Mouse (Mus musculus): ENCODE data around the gene Mbnl3. TPM values are rescaled to one million over a fixed set of nuclear protein-coding genes. Genes with fewer than 3 reads are reported as not detected.

Mbnl3 gene
- polyA plus RNA-seq (2012; fragmentation: generic; extraction: Trizol) = 1.9 TPM
- long read RNA-seq, experiment 1, full-length matches to known transcripts = 2 of 8 reads
- long read RNA-seq, experiment 1, partial matches to known transcripts = 0 of 8 reads
- long read RNA-seq, experiment 1, other reads (novel, unspliced or antisense) = 6 of 8 reads
- long read RNA-seq, experiment 2, full-length matches to known transcripts = 18 of 34 reads
- long read RNA-seq, experiment 2, partial matches to known transcripts = 0 of 34 reads
- long read RNA-seq, experiment 2, other reads (novel, unspliced or antisense) = 16 of 34 reads

GRCm38 (mm10) chrX:51206432-51206831, at the start of gene Mbnl3:
Gene Mbnl3, minus strand, starts transcription at chrX:51206532.
- Histone ChIP-seq H3K4me3 (ENCODE audit: insufficient read depth, poor library complexity, severe bottlenecking) (peak within 1 kb of the TSS; percentile 34), H3K79me2 (ENCODE audit: control insufficient read depth, insufficient read depth) (peaks cover 18% of the 10 kb centered on the region), H3K79me3 (ENCODE audit: low read depth) (peaks cover 4% of the 10 kb centered on the region), H3ac (ENCODE audit: control insufficient read depth, insufficient read length, low read depth) (peak within 1 kb of the TSS; percentile 63), H3K36me3 (ENCODE audit: control insufficient read depth, insufficient read depth) (no peaks in the 10 kb centered on the region), H3K27me3 (ENCODE audit: control insufficient read depth, insufficient read depth, insufficient read length) (no peaks in the 10 kb centered on the region)
- TF ChIP-seq MAX (IDR thresholded peaks at IDR 0.05) (no peak), MYOG (IDR thresholded peaks at IDR 0.05; ENCODE audit: control insufficient read depth, extremely low read depth, insufficient read length) (no peak), CTCF (IDR thresholded peaks at IDR 0.05; ENCODE audit: control insufficient read depth, insufficient read depth, insufficient read length) (no peak), FOSL1 (IDR thresholded peaks at IDR 0.05; ENCODE audit: insufficient read depth, low read length, poor library complexity, severe bottlenecking) (no peak), MYOD1 (IDR thresholded peaks at IDR 0.05; ENCODE audit: control insufficient read depth, insufficient read length, low read depth) (no peak), CEBPB (IDR thresholded peaks at IDR 0.05; ENCODE audit: low read depth) (no peak), USF1 (IDR thresholded peaks at IDR 0.05; ENCODE audit: low read depth) (no peak)

- Histone ChIP-seq H3K79me2 (ENCODE audit: control insufficient read depth, insufficient read depth) (peaks cover 18% of the 10 kb centered on the region), H3ac (ENCODE audit: control insufficient read depth, insufficient read length, low read depth) (peak overlapping the region; percentile 63), H3K79me3 (ENCODE audit: low read depth) (peaks cover 4% of the 10 kb centered on the region), H3K36me3 (ENCODE audit: control insufficient read depth, insufficient read depth) (no peaks in the 10 kb centered on the region), H3K27me3 (ENCODE audit: control insufficient read depth, insufficient read depth, insufficient read length) (no peaks in the 10 kb centered on the region), H3K4me3 (ENCODE audit: insufficient read depth, poor library complexity, severe bottlenecking) (peak overlapping the region; percentile 34)
- peak; percentile 41 for TF ChIP-seq CTCF (IDR thresholded peaks at IDR 0.05; ENCODE audit: control insufficient read depth, insufficient read depth, insufficient read length)
- no peak for TF ChIP-seq CEBPB (IDR thresholded peaks at IDR 0.05; ENCODE audit: low read depth)
- no peak for TF ChIP-seq FOSL1 (IDR thresholded peaks at IDR 0.05; ENCODE audit: insufficient read depth, low read length, poor library complexity, severe bottlenecking)
These were observed 596 bp downstream of the Mbnl3 start for GRCm38 (mm10) chrX:51205548-51206324.

- H3K36me3 ChIP-seq (ENCODE audit: control insufficient read depth, insufficient read depth) = no peaks in the 10 kb centered on the region
- H3K79me2 ChIP-seq (ENCODE audit: control insufficient read depth, insufficient read depth) = peaks cover 25% of the 10 kb centered on the region
- peak overlapping the region; percentile 24 for H3ac ChIP-seq (ENCODE audit: control insufficient read depth, insufficient read length, low read depth)
- no peaks in the 10 kb centered on the region for H3K27me3 ChIP-seq (ENCODE audit: control insufficient read depth, insufficient read depth, insufficient read length)
- peaks cover 4% of the 10 kb centered on the region for H3K79me3 ChIP-seq (ENCODE audit: low read depth)
- peak overlapping the region; percentile 34 for H3K4me3 ChIP-seq (ENCODE audit: insufficient read depth, poor library complexity, severe bottlenecking)
- no peak for TF ChIP-seq MYOD1 (IDR thresholded peaks at IDR 0.05; ENCODE audit: control insufficient read depth, insufficient read length, low read depth)
- no peak for TF ChIP-seq CTCF (IDR thresholded peaks at IDR 0.05; ENCODE audit: control insufficient read depth, insufficient read depth, insufficient read length)
- TF ChIP-seq FOSL1 (IDR thresholded peaks at IDR 0.05; ENCODE audit: insufficient read depth, low read length, poor library complexity, severe bottlenecking) = no peak
- TF ChIP-seq USF1 (IDR thresholded peaks at IDR 0.05; ENCODE audit: low read depth) = no peak
- TF ChIP-seq MAX (IDR thresholded peaks at IDR 0.05) = no peak
- TF ChIP-seq MYOG (IDR thresholded peaks at IDR 0.05; ENCODE audit: control insufficient read depth, extremely low read depth, insufficient read length) = no peak
- no peak for TF ChIP-seq CEBPB (IDR thresholded peaks at IDR 0.05; ENCODE audit: low read depth)
These were observed 1.4 kb downstream of the Mbnl3 start for GRCm38 (mm10) chrX:51204626-51205547.

- TF ChIP-seq USF1 (IDR thresholded peaks at IDR 0.05; ENCODE audit: low read depth) (peak; percentile 12), FOSL1 (IDR thresholded peaks at IDR 0.05; ENCODE audit: insufficient read depth, low read length, poor library complexity, severe bottlenecking) (no peak)
- Histone ChIP-seq H3K27me3 (ENCODE audit: control insufficient read depth, insufficient read depth, insufficient read length) (no peaks in the 10 kb centered on the region), H3ac (ENCODE audit: control insufficient read depth, insufficient read length, low read depth) (no peak overlapping the region), H3K4me3 (ENCODE audit: insufficient read depth, poor library complexity, severe bottlenecking) (no peak overlapping the region), H3K36me3 (ENCODE audit: control insufficient read depth, insufficient read depth) (no peaks in the 10 kb centered on the region), H3K79me3 (ENCODE audit: low read depth) (peaks cover under 1% of the 10 kb centered on the region), H3K79me2 (ENCODE audit: control insufficient read depth, insufficient read depth) (peaks cover 23% of the 10 kb centered on the region)
These were observed 9.3 kb downstream of the Mbnl3 start for GRCm38 (mm10) chrX:51197012-51197411.

- no peak for TF ChIP-seq CEBPB (IDR thresholded peaks at IDR 0.05; ENCODE audit: low read depth)
- TF ChIP-seq MAX (IDR thresholded peaks at IDR 0.05) = no peak
- TF ChIP-seq USF1 (IDR thresholded peaks at IDR 0.05; ENCODE audit: low read depth) = no peak
- no peak for TF ChIP-seq CTCF (IDR thresholded peaks at IDR 0.05; ENCODE audit: control insufficient read depth, insufficient read depth, insufficient read length)
- no peak for TF ChIP-seq MYOG (IDR thresholded peaks at IDR 0.05; ENCODE audit: control insufficient read depth, extremely low read depth, insufficient read length)
- no peak for TF ChIP-seq FOSL1 (IDR thresholded peaks at IDR 0.05; ENCODE audit: insufficient read depth, low read length, poor library complexity, severe bottlenecking)
- TF ChIP-seq MYOD1 (IDR thresholded peaks at IDR 0.05; ENCODE audit: control insufficient read depth, insufficient read length, low read depth) = no peak
- H3K79me3 ChIP-seq (ENCODE audit: low read depth) = no peaks in the 10 kb centered on the region
- H3K36me3 ChIP-seq (ENCODE audit: control insufficient read depth, insufficient read depth) = no peaks in the 10 kb centered on the region
- H3ac ChIP-seq (ENCODE audit: control insufficient read depth, insufficient read length, low read depth) = no peak overlapping the region
- H3K4me3 ChIP-seq (ENCODE audit: insufficient read depth, poor library complexity, severe bottlenecking) = no peak overlapping the region
- H3K79me2 ChIP-seq (ENCODE audit: control insufficient read depth, insufficient read depth) = no peaks in the 10 kb centered on the region
- H3K27me3 ChIP-seq (ENCODE audit: control insufficient read depth, insufficient read depth, insufficient read length) = no peaks in the 10 kb centered on the region
These were observed 34.4 kb downstream of the Mbnl3 start for GRCm38 (mm10) chrX:51171914-51172313.

Data from C2C12 (cell line).